Mouse (Mus musculus) embryonic facial prominence, embryonic 15.5 days (tissue): ENCODE measurements around the gene Usp4. TPM values are rescaled to one million over a fixed set of nuclear protein-coding genes. Genes with fewer than 3 reads are reported as not detected.

Source experiments
- ATAC-seq: fragments of 200-750 bp; cut with Nextera tagmentation; 2 replicates; pipeline ENCODE4 v1.8.0; 2017; ENCODE audit warnings: low read depth, moderate TSS enrichment; ENCODE audit not compliant: insufficient number of reproducible peaks, low FRiP score, low TSS enrichment
- H3K27ac ChIP-seq: fragments of 300-500 bp; sonication (generic); replicated peaks from 2 replicates; pipeline ENCODE4 v1.5.1; 2015; ENCODE audit warnings: mild to moderate bottlenecking, inconsistent platforms
- H3K27me3 ChIP-seq: fragments of 300-500 bp; sonication (generic); 2 replicates; pipeline ENCODE4 v1.6.1; 2015; ENCODE audit warnings: inconsistent platforms
- H3K36me3 ChIP-seq: fragments of 300-500 bp; sonication (generic); 2 replicates; pipeline ENCODE4 v1.6.1; 2015; ENCODE audit warnings: mild to moderate bottlenecking, inconsistent platforms
- H3K4me1 ChIP-seq: fragments of 300-500 bp; sonication (generic); 2 replicates; pipeline ENCODE4 v1.6.1; 2015; ENCODE audit warnings: inconsistent platforms
- H3K4me2 ChIP-seq: fragments of 300-500 bp; sonication (generic); replicated peaks from 2 replicates; pipeline ENCODE4 v1.6.1; 2015; ENCODE audit warnings: mild to moderate bottlenecking, inconsistent platforms
- H3K4me3 ChIP-seq: fragments of 300-500 bp; sonication (generic); replicated peaks from 2 replicates; pipeline ENCODE4 v1.5.1; 2015; ENCODE audit warnings: mild to moderate bottlenecking, inconsistent platforms
- H3K9ac ChIP-seq: fragments of 300-500 bp; sonication (generic); 2 replicates; pipeline ENCODE4 v1.6.1; 2015; ENCODE audit warnings: inconsistent platforms
- H3K9me3 ChIP-seq: fragments of 300-500 bp; sonication (generic); replicated peaks from 2 replicates; pipeline ENCODE4 v1.6.1; 2016; ENCODE audit warnings: inconsistent platforms
- WGBS: fragments of 180-500 bp; shearing (Covaris S2); methylation state at CpG from one replicate; pipeline ENCODE4 v1.1.7; 2015; 5-methylcytosine and 5-hydroxymethylcytosine counted together
- polyA plus RNA-seq: library from polyadenylated mRNA; unstranded; fragments of >200 nt; fragmentation: Nextera tagmentation; extraction: Ambion mirVana; gene quantifications from 2 replicates; pipeline ENCODE4 v1.2.1, GENCODE M21; 2015

Gene Usp4
- polyA plus RNA-seq, 1 experiment from 2014 or later = 99.4 TPM

GRCm38 (mm10) chr9:108386816-108387215 lies 39.2 kb downstream of the Usp4 start:
- Histone ChIP-seq H3K4me2 (no peak overlapping the region), H3K9ac (no peak overlapping the region), H3K27ac (no peak overlapping the region), H3K4me1 (no peaks in the 10 kb centered on the region), H3K9me3 (no peaks in the 10 kb centered on the region), H3K27me3 (no peaks in the 10 kb centered on the region), H3K4me3 (no peak overlapping the region), H3K36me3 (peaks cover 89% of the 10 kb centered on the region)
- 89% methylated on average over 4 of the region's 4 CpGs for WGBS
- ATAC-seq = no peak

- no peak for ATAC-seq
- Histone ChIP-seq H3K4me3 (no peak overlapping the region), H3K4me1 (no peaks in the 10 kb centered on the region), H3K9ac (no peak overlapping the region), H3K27me3 (no peaks in the 10 kb centered on the region), H3K9me3 (no peaks in the 10 kb centered on the region), H3K27ac (no peak overlapping the region), H3K36me3 (peaks cover 92% of the 10 kb centered on the region), H3K4me2 (no peak overlapping the region)
- WGBS = 89% methylated on average over 10 of the region's 10 CpGs
Observed at GRCm38 (mm10) chr9:108388601-108389000, 40.9 kb downstream of the Usp4 start.

GRCm38 (mm10) chr9:108389220-108389619 lies 41.6 kb downstream of the Usp4 start:
- no peaks in the 10 kb centered on the region for H3K9me3 ChIP-seq
- no peak overlapping the region for H3K9ac ChIP-seq
- no peak overlapping the region for H3K4me2 ChIP-seq
- no peak overlapping the region for H3K27ac ChIP-seq
- H3K36me3 ChIP-seq = peaks cover 87% of the 10 kb centered on the region
- H3K4me3 ChIP-seq = no peak overlapping the region
- no peak for ATAC-seq
- 83% methylated on average over 6 of the region's 6 CpGs for WGBS
- H3K4me1 ChIP-seq = no peaks in the 10 kb centered on the region
- no peaks in the 10 kb centered on the region for H3K27me3 ChIP-seq

GRCm38 (mm10) chr9:108392676-108393075 lies 45.0 kb downstream of the Usp4 start, which contains the start of gene 1700102P08Rik:
TSS of gene 1700102P08Rik (plus strand) at chr9:108392805.
- no peak for ATAC-seq
- Histone ChIP-seq H3K36me3 (peaks cover 66% of the 10 kb centered on the region), H3K27ac (no peak within 1 kb of the TSS)

GRCm38 (mm10) chr9:108394191-108394590 lies 46.5 kb downstream of the Usp4 start:
- H3K9ac ChIP-seq = no peak overlapping the region
- no peak overlapping the region for H3K4me3 ChIP-seq
- no peak overlapping the region for H3K4me2 ChIP-seq
- no peak for ATAC-seq
- no peak overlapping the region for H3K27ac ChIP-seq
- no peaks in the 10 kb centered on the region for H3K4me1 ChIP-seq
- H3K36me3 ChIP-seq = peaks cover 51% of the 10 kb centered on the region
- no peaks in the 10 kb centered on the region for H3K27me3 ChIP-seq
- WGBS = 90% methylated on average over 6 of the region's 6 CpGs
- no peaks in the 10 kb centered on the region for H3K9me3 ChIP-seq

More at GRCm38 (mm10) chr9:108392676-108393075, 45.0 kb downstream of the Usp4 start, which contains the start of gene 1700102P08Rik:
- Histone ChIP-seq H3K9me3 (no peaks in the 10 kb centered on the region), H3K4me3 (no peak within 1 kb of the TSS), H3K4me2 (no peak within 1 kb of the TSS), H3K27me3 (no peaks in the 10 kb centered on the region), H3K9ac (no peak within 1 kb of the TSS), H3K4me1 (no peaks in the 10 kb centered on the region)
- WGBS = 60% methylated on average over 18 of the region's 18 CpGs

GRCm38 (mm10) chr9:108395427-108395826 lies 47.8 kb downstream of the Usp4 start:
- no peak overlapping the region for H3K27ac ChIP-seq
- peaks cover 40% of the 10 kb centered on the region for H3K36me3 ChIP-seq
- H3K4me3 ChIP-seq = no peak overlapping the region
- H3K9ac ChIP-seq = no peak overlapping the region
- no peak overlapping the region for H3K4me2 ChIP-seq
- 88% methylated on average over 1 of the region's 1 CpGs for WGBS
- no peaks in the 10 kb centered on the region for H3K9me3 ChIP-seq
- H3K27me3 ChIP-seq = no peaks in the 10 kb centered on the region
- ATAC-seq = no peak
- H3K4me1 ChIP-seq = no peaks in the 10 kb centered on the region

- Histone ChIP-seq H3K9ac (no peak overlapping the region), H3K27ac (no peak overlapping the region), H3K27me3 (no peaks in the 10 kb centered on the region), H3K4me2 (no peak overlapping the region), H3K4me3 (no peak overlapping the region), H3K9me3 (no peaks in the 10 kb centered on the region), H3K4me1 (no peaks in the 10 kb centered on the region), H3K36me3 (peaks cover 14% of the 10 kb centered on the region)
- no peak for ATAC-seq
- 90% methylated on average over 3 of the region's 3 CpGs for WGBS
Observed at GRCm38 (mm10) chr9:108398324-108398723, 50.7 kb downstream of the Usp4 start.

GRCm38 (mm10) chr9:108401186-108401960 lies 53.7 kb downstream of the Usp4 start:
- H3K9me3 ChIP-seq = no peaks in the 10 kb centered on the region
- no peak overlapping the region for H3K4me2 ChIP-seq
- ATAC-seq = no peak
- H3K36me3 ChIP-seq = no peaks in the 10 kb centered on the region
- no peak overlapping the region for H3K27ac ChIP-seq
- no peaks in the 10 kb centered on the region for H3K27me3 ChIP-seq
- H3K4me1 ChIP-seq = no peaks in the 10 kb centered on the region
- H3K9ac ChIP-seq = no peak overlapping the region
- WGBS = 51% methylated on average over 7 of the region's 7 CpGs
- H3K4me3 ChIP-seq = no peak overlapping the region

- Histone ChIP-seq H3K36me3 (no peaks in the 10 kb centered on the region), H3K9ac (no peak overlapping the region), H3K4me2 (no peak overlapping the region), H3K27me3 (no peaks in the 10 kb centered on the region), H3K27ac (no peak overlapping the region), H3K9me3 (no peaks in the 10 kb centered on the region), H3K4me1 (no peaks in the 10 kb centered on the region), H3K4me3 (no peak overlapping the region)
- WGBS = 73% methylated on average over 4 of the region's 4 CpGs
- ATAC-seq = no peak
Observed at GRCm38 (mm10) chr9:108403081-108403480, 55.4 kb downstream of the Usp4 start.

GRCm38 (mm10) chr9:108404451-108404850 lies 56.8 kb downstream of the Usp4 start:
- Histone ChIP-seq H3K4me1 (no peaks in the 10 kb centered on the region), H3K9ac (no peak overlapping the region), H3K9me3 (no peaks in the 10 kb centered on the region), H3K4me3 (no peak overlapping the region), H3K4me2 (no peak overlapping the region), H3K36me3 (no peaks in the 10 kb centered on the region), H3K27ac (no peak overlapping the region), H3K27me3 (no peaks in the 10 kb centered on the region)
- 78% methylated on average over 8 of the region's 8 CpGs for WGBS
- no peak for ATAC-seq

GRCm38 (mm10) chr9:108409535-108409934 lies 61.9 kb downstream of the Usp4 start:
- H3K9me3 ChIP-seq = no peaks in the 10 kb centered on the region
- 82% methylated on average over 4 of the region's 4 CpGs for WGBS

More at GRCm38 (mm10) chr9:108409535-108409934, 61.9 kb downstream of the Usp4 start:
- Histone ChIP-seq H3K4me3 (no peak overlapping the region), H3K27ac (no peak overlapping the region), H3K4me2 (no peak overlapping the region), H3K27me3 (no peaks in the 10 kb centered on the region), H3K36me3 (no peaks in the 10 kb centered on the region), H3K9ac (no peak overlapping the region), H3K4me1 (no peaks in the 10 kb centered on the region)
- no peak for ATAC-seq
